Comparison of ENCODE assay signal across 7 mouse cellular contexts in the genomic region with DNA sequence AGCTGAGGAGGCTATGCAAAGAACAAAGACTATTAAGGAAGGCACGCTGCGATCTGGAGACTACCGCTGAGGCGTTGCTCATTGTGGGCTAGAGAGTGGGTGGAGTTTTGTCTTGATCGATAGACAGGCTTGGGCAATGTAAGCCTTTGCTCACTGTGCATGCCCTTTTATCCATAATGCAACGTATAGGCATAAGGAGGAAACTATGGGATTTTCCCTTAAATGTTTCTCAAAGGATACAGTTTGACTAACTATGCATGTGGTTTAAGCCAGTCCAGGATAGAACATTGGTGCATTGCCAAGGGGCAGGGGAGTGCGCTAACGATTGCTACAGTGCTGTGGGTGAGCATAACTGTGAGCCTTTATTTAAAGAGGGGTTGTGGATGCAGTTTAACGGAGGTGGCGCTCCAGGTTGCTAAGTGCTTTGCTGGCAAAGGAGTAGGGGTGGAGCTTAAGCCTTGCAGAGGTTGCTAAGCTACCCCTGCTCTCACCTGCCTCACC. TPM values are rescaled to one million over a fixed set of nuclear protein-coding genes. Genes with fewer than 3 reads are reported as not detected.
DNase-seq lines count a peak whose midpoint lies in the region; ATAC-seq and TF ChIP-seq lines count a peak whose summit lies in the region.

No protein-coding gene starts in this region.

- no peak overlapping the region for H3K27ac ChIP-seq in ES-Bruce4 (ENCODE audit: insufficient read depth, low read length)
- no peak overlapping the region for H3K27ac ChIP-seq in liver, embryonic 11.5 days (ENCODE audit: low read depth, low read length)

- peak; percentile 38 for ATAC-seq in activated CD4-positive, CD25-positive, alpha-beta regulatory T cell, adult 4 months
- ATAC-seq in frontal cortex, adult (ENCODE audit: low TSS enrichment) = peak; percentile 80
- ATAC-seq in liver, embryonic 11.5 days (replicated peaks; ENCODE audit: low FRiP score) = peak; percentile 66

- no peak for TF ChIP-seq POLR2A in ES-Bruce4 (IDR thresholded peaks at IDR 0.05; ENCODE audit: insufficient read depth, low read length)

- no peaks in the 10 kb centered on the region for H3K9me3 ChIP-seq in ES-Bruce4 (replicated peaks; ENCODE audit: control insufficient read depth, insufficient read depth, low read length, poor library complexity, severe bottlenecking)
- H3K9me3 ChIP-seq in liver, embryonic 11.5 days (ENCODE audit: control insufficient read depth, low read length) = no peaks in the 10 kb centered on the region

- peak; percentile 1 for TF ChIP-seq CTCF in ES-Bruce4 (IDR thresholded peaks at IDR 0.05; ENCODE audit: low read depth, low read length)

- H3K36me3 ChIP-seq in ES-Bruce4 (ENCODE audit: control insufficient read depth, insufficient read depth, low read length, poor library complexity, severe bottlenecking) = no peaks in the 10 kb centered on the region
- H3K36me3 ChIP-seq in liver, embryonic 11.5 days (ENCODE audit: control insufficient read depth, insufficient read depth, low read length) = no peaks in the 10 kb centered on the region

- H3K4me2 ChIP-seq in liver, embryonic 11.5 days = peak overlapping the region; percentile 45

- H3K27me3 ChIP-seq in ES-Bruce4 (ENCODE audit: control insufficient read depth, insufficient read depth, low read length, poor library complexity, severe bottlenecking) = no peaks in the 10 kb centered on the region
- no peaks in the 10 kb centered on the region for H3K27me3 ChIP-seq in liver, embryonic 11.5 days (replicated peaks; ENCODE audit: control insufficient read depth, insufficient read depth, low read length)

- 10% methylated on average over 10 of the region's 10 CpGs for WGBS in liver, embryonic 11.5 days

- no peak for TF ChIP-seq EP300 in ES-Bruce4 (IDR thresholded peaks at IDR 0.05; ENCODE audit: insufficient read depth, low read depth, low read length)

- DNase-seq in kidney, postnatal 10 days = peak; percentile 41
- DNase-seq in liver, embryonic 11.5 days (ENCODE audit: low spot score) = no peak
- DNase-seq in right cerebral cortex, adult 18-20 months = peak; percentile 63
- DNase-seq in thymus, adult 18-20 months = no peak

- H3K4me3 ChIP-seq in ES-Bruce4 (ENCODE audit: low read depth, low read length) = no peak overlapping the region
- peak overlapping the region; percentile 32 for H3K4me3 ChIP-seq in liver, embryonic 11.5 days (ENCODE audit: low read depth, low read length)

- no peak overlapping the region for H3K9ac ChIP-seq in ES-Bruce4 (ENCODE audit: low read depth, poor library complexity, severe bottlenecking)
- H3K9ac ChIP-seq in liver, embryonic 11.5 days (ENCODE audit: low read depth, low read length) = no peak overlapping the region

- no peaks in the 10 kb centered on the region for H3K4me1 ChIP-seq in ES-Bruce4 (ENCODE audit: control insufficient read depth, insufficient read depth, low read length)
- peaks cover 4% of the 10 kb centered on the region; the same call in 1 of the 2 replicates for H3K4me1 ChIP-seq in liver, embryonic 11.5 days (replicated peaks; ENCODE audit: control insufficient read depth, insufficient read depth, low read length)

RNA-seq across cellular contexts. Expression of gene Asb5, which starts 20.1 kb away (rescaled TPM):
- polyA plus RNA-seq in ES-Bruce4 (2011; ENCODE audit: insufficient read depth, insufficient read length, low read depth, missing spikeins) = not detected in 2 replicates
- polyA plus RNA-seq in activated CD4-positive, CD25-positive, alpha-beta regulatory T cell, adult 4 months (2017; shearing (Covaris generic)) = not detected
- 2.7 and 6.2 TPM in 2 replicates for polyA plus RNA-seq in liver, embryonic 11.5 days (2014; fragmentation: Nextera tagmentation; extraction: Ambion mirVana)

RNA-seq across cellular contexts. Expression of gene Spcs3, which starts 20.5 kb away (rescaled TPM):
- polyA plus RNA-seq in ES-Bruce4 (2011; ENCODE audit: insufficient read depth, insufficient read length, low read depth, missing spikeins) = 64.0 and 70.7 TPM in 2 replicates
- 100 to 1,000 TPM; 129 to 147 TPM for polyA plus RNA-seq in activated CD4-positive, CD25-positive, alpha-beta regulatory T cell, adult 4 months (2017; shearing (Covaris generic))
- 122 and 144 TPM in 2 replicates for polyA plus RNA-seq in liver, embryonic 11.5 days (2014; fragmentation: Nextera tagmentation; extraction: Ambion mirVana)

Comparison
In these comparisons a context has a peak if more than half of its experiments do, and no peak if none do; other contexts are left out.
1. DNase-seq: peak in kidney, postnatal 10 days (single experiment) and right cerebral cortex, adult 18-20 months (single experiment); none in liver, embryonic 11.5 days (single experiment) and thymus, adult 18-20 months (0 of 2).
2. Peak in every context shown above with its lines, with median percentiles within 50 percentile points of each other: ATAC-seq.